In genomic region chr7:99998668-99999067, GRCm38 (mm10) we compare ENCODE assay signal across 30 mouse cellular contexts. TPM values are rescaled to one million over a fixed set of nuclear protein-coding genes. Genes with fewer than 3 reads are reported as not detected.
"Had no signal": no experiment of that assay in that cellular context is flagged by ENCODE, and none has a peak within 500 bp of the region (broad histone marks: within the 10 kb centered on the region; RNA-seq: fewer than 3 reads in every experiment).

No protein-coding gene starts in this region.

- H3K4me2 ChIP-seq: embryonic facial prominence, embryonic 12.5 days; embryonic facial prominence, embryonic 13.5 days; embryonic facial prominence, embryonic 15.5 days; forebrain, embryonic 12.5 days; forebrain, embryonic 13.5 days; forebrain, embryonic 15.5 days had no signal

- H3K9ac ChIP-seq: embryonic facial prominence, embryonic 12.5 days; embryonic facial prominence, embryonic 13.5 days; embryonic facial prominence, embryonic 15.5 days; forebrain, embryonic 12.5 days; forebrain, embryonic 13.5 days; forebrain, embryonic 15.5 days; forebrain, postnatal 0 days had no signal

- H3K9me3 ChIP-seq: embryonic facial prominence, embryonic 10.5 days; embryonic facial prominence, embryonic 12.5 days; embryonic facial prominence, embryonic 13.5 days; embryonic facial prominence, embryonic 15.5 days; forebrain, embryonic 10.5 days; forebrain, embryonic 12.5 days; forebrain, embryonic 13.5 days; forebrain, embryonic 15.5 days; heart, embryonic 10.5 days had no signal

- H3K27ac ChIP-seq: embryonic facial prominence, embryonic 10.5 days; embryonic facial prominence, embryonic 12.5 days; embryonic facial prominence, embryonic 13.5 days; embryonic facial prominence, embryonic 15.5 days; forebrain, embryonic 10.5 days; forebrain, embryonic 12.5 days; forebrain, embryonic 13.5 days; forebrain, embryonic 15.5 days; gastrocnemius, adult 2 months; heart, adult 2 months; heart, embryonic 10.5 days had no signal

- H3K36me3 ChIP-seq: embryonic facial prominence, embryonic 10.5 days; embryonic facial prominence, embryonic 12.5 days; embryonic facial prominence, embryonic 13.5 days; embryonic facial prominence, embryonic 15.5 days; forebrain, embryonic 10.5 days; forebrain, embryonic 12.5 days; forebrain, embryonic 15.5 days; heart, embryonic 10.5 days had no signal

- H3K4me1 ChIP-seq: embryonic facial prominence, embryonic 10.5 days; embryonic facial prominence, embryonic 12.5 days; embryonic facial prominence, embryonic 13.5 days; embryonic facial prominence, embryonic 15.5 days; forebrain, embryonic 10.5 days; forebrain, embryonic 12.5 days; forebrain, embryonic 13.5 days; forebrain, embryonic 15.5 days; heart, embryonic 10.5 days had no signal

- ATAC-seq: forebrain, embryonic 13.5 days; forebrain, embryonic 14.5 days; forebrain, embryonic 15.5 days; forebrain, embryonic 16.5 days; forebrain, postnatal 0 days had no signal

- H3K27me3 ChIP-seq: embryonic facial prominence, embryonic 15.5 days had no signal

- DNase-seq: cerebellum, adult 9-11 months; cerebellum, postnatal 10 days; cerebellum, postnatal 14 days; cerebellum, postnatal 25 days; cerebellum, postnatal 36 days; embryo, embryonic 11 days; forebrain, postnatal 0 days; gastrocnemius, adult 2 months; gastrocnemius, postnatal 10 days; gastrocnemius, postnatal 14 days; gastrocnemius, postnatal 25 days; gastrocnemius, postnatal 36 days; heart, adult 11 months; heart, adult 18-20 months; heart, adult 2 months had no signal

- H3K4me3 ChIP-seq: embryonic facial prominence, embryonic 10.5 days; embryonic facial prominence, embryonic 12.5 days; embryonic facial prominence, embryonic 13.5 days; embryonic facial prominence, embryonic 15.5 days; erythroblast, embryonic 14.5 days; forebrain, embryonic 10.5 days; forebrain, embryonic 12.5 days; forebrain, embryonic 13.5 days; forebrain, embryonic 15.5 days; gastrocnemius, adult 2 months; heart, adult 2 months; heart, embryonic 10.5 days had no signal

RNA-seq across cellular contexts. Expression of gene Chrdl2, which starts 7.3 kb away (rescaled TPM):
- total RNA-seq: common myeloid progenitor, adult 5-6 weeks; forebrain, postnatal 0 days; granulocyte monocyte progenitor cell, adult 5-6 weeks; heart, adult 18-20 months; heart, adult 8-10 months had no signal
- polyA plus RNA-seq: erythroblast, embryonic 14.5 days; forebrain, embryonic 13.5 days; forebrain, embryonic 14.5 days; forebrain, embryonic 15.5 days had no signal
